Comparison of ENCODE assay signal across 23 mouse cellular contexts in the genomic region with DNA sequence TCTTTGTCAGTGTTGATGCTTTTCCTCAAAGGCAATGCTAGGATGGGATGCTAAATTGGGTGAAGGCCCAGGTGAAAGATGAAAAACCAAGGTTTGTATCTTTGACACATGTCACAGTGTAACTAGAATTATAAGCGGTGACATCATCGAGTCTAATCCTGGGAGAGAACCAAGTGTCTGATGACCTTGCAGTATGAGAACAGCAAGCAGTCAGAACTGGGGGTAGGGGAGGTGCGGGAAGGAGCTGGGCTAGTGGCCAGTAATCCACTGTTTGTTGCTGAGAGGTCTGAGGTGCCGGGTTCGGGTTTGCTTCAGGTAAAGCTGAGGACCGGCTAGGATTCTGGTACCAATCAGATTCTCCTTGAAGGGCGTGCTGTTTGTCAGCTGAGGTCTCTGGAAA.
"Had no signal": no experiment of that assay in that cellular context is flagged by ENCODE, and none has a peak within 500 bp of the region (broad histone marks: within the 10 kb centered on the region; RNA-seq: fewer than 3 reads in every experiment).

No protein-coding gene starts in this region.

- H3K4me3 ChIP-seq: kidney, embryonic 15.5 days; limb, embryonic 10.5 days; limb, embryonic 13.5 days; liver, embryonic 12.5 days; liver, embryonic 15.5 days; lung, embryonic 15.5 days; megakaryocyte, embryonic 14.5 days; midbrain, embryonic 12.5 days; midbrain, embryonic 15.5 days; neural tube, embryonic 12.5 days; neural tube, embryonic 15.5 days; stomach, embryonic 15.5 days had no signal

- H3K4me1 ChIP-seq: kidney, embryonic 15.5 days; limb, embryonic 10.5 days; limb, embryonic 13.5 days; liver, embryonic 12.5 days; liver, embryonic 15.5 days; lung, embryonic 15.5 days; megakaryocyte, embryonic 14.5 days; midbrain, embryonic 12.5 days; midbrain, embryonic 15.5 days; neural tube, embryonic 12.5 days; neural tube, embryonic 15.5 days; stomach, embryonic 15.5 days had no signal

- H3K9me3 ChIP-seq: kidney, embryonic 15.5 days; limb, embryonic 10.5 days; limb, embryonic 13.5 days; liver, embryonic 12.5 days; liver, embryonic 15.5 days; lung, embryonic 15.5 days; megakaryocyte, embryonic 14.5 days; midbrain, embryonic 12.5 days; midbrain, embryonic 15.5 days; neural tube, embryonic 12.5 days; neural tube, embryonic 15.5 days; stomach, embryonic 15.5 days had no signal

- H3K27ac ChIP-seq: kidney, embryonic 15.5 days; limb, embryonic 10.5 days; limb, embryonic 13.5 days; liver, embryonic 12.5 days; liver, embryonic 15.5 days; lung, embryonic 15.5 days; midbrain, embryonic 12.5 days; midbrain, embryonic 15.5 days; neural tube, embryonic 12.5 days; neural tube, embryonic 15.5 days; stomach, embryonic 15.5 days had no signal

- H3K9ac ChIP-seq: kidney, embryonic 15.5 days; limb, embryonic 13.5 days; liver, embryonic 12.5 days; liver, embryonic 15.5 days; lung, embryonic 15.5 days; midbrain, embryonic 12.5 days; midbrain, embryonic 15.5 days; neural tube, embryonic 12.5 days; neural tube, embryonic 15.5 days; stomach, embryonic 15.5 days had no signal

- H3K27me3 ChIP-seq: kidney, embryonic 15.5 days; limb, embryonic 13.5 days; liver, embryonic 12.5 days; liver, embryonic 15.5 days; lung, embryonic 15.5 days; megakaryocyte, embryonic 14.5 days; midbrain, embryonic 12.5 days; midbrain, embryonic 15.5 days; neural tube, embryonic 12.5 days; neural tube, embryonic 15.5 days; stomach, embryonic 15.5 days had no signal

- ATAC-seq: liver, embryonic 12.5 days; midbrain, embryonic 15.5 days had no signal

- H3K36me3 ChIP-seq: kidney, embryonic 15.5 days; limb, embryonic 10.5 days; limb, embryonic 13.5 days; liver, embryonic 12.5 days; liver, embryonic 15.5 days; lung, embryonic 15.5 days; stomach, embryonic 15.5 days had no signal

- DNase-seq: kidney, postnatal 10 days; kidney, postnatal 36 days; layer of hippocampus, adult 9-11 months; liver; lung, adult 18-20 months; lung, postnatal 10 days; lung, postnatal 36 days; right cerebral cortex, adult 18-20 months; right cerebral cortex, postnatal 25 days; spleen, adult 18-20 months; thymus, postnatal 36 days had no signal

- H3K4me2 ChIP-seq: kidney, embryonic 15.5 days; limb, embryonic 13.5 days; liver, embryonic 12.5 days; liver, embryonic 15.5 days; lung, embryonic 15.5 days; midbrain, embryonic 12.5 days; midbrain, embryonic 15.5 days; neural tube, embryonic 12.5 days; neural tube, embryonic 15.5 days; stomach, embryonic 15.5 days had no signal
